Mouse (Mus musculus) spleen, postnatal 14 days (tissue): ENCODE data around the gene Mast4.

ENCODE experiments used
- DNase-seq, 2 experiments: peaks; one replicate each; pipeline ENCODE4 v3.0.0; 2021 to 2022; ENCODE audit warnings: low spot score in 2 of 2

The Mast4 gene

DNA sequence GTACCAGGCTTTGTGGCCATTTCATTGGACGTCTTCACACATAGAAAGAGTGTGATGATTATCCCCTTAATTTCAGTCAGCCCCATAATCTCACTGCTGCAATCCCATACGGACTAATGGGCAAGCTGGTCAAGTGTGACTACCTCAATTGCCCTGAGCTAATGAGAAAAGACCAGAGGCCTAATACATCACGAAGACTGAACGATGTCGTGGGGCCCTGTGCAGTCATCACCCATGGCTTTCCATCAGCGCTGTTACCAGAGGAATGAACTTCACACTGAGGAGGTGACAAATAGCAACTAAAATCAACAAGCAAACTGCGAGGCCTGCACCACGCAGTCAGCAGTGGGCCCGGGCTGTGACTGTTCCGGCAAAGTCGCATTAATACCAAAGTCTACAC lies 344.7 kb downstream of the Mast4 start:
- DNase-seq, result no peak

DNA sequence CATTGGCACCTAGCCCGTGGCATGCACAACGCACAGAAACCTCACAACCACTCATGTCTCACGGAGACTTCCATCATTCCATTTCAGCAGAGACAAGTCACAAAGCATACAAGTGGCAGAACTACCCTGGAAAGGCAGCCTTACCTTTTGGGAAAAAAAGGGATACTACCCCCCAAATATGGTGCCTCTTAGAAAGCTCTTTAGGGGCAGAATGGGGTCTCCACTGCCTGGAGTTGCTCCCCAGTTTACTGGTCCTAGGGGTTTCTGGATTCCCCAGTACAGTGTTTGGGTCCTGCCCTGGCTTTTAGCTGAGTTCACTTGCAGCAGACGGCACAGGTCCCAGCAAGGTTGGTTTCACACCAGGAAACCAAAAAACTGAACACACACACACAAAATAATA lies 345.3 kb downstream of the Mast4 start:
- no peak for DNase-seq

DNA sequence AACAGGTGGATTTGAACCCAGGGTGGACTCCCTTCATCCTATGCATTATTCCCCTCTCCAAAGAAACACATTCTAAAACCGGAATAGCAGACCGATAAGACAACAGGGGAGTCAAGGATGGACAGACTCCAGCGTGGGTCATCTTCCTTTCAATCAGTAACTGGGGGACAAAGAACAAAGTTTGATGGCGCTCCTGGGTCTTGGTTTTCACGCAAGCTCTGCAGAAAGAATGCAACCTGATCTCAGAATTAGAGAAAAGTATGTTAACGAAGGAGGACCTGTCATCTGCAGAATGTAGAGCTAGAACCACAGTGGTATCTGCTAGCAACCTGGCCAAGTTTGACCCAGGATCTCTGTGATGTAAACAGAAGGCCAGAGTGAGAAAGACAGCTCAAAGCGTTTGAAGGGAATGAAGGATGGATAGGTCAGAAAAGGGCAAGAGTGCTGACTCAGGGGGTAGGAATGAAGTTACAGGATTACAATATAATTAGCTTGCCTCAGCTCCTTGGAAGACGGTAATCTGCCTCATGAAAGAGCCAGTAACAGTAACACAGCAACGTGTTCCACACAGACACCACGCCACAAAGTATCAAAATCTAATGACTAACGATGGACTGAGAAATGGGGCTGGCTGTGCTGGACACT lies 345.9 kb downstream of the Mast4 start:
- no peak for DNase-seq

DNA sequence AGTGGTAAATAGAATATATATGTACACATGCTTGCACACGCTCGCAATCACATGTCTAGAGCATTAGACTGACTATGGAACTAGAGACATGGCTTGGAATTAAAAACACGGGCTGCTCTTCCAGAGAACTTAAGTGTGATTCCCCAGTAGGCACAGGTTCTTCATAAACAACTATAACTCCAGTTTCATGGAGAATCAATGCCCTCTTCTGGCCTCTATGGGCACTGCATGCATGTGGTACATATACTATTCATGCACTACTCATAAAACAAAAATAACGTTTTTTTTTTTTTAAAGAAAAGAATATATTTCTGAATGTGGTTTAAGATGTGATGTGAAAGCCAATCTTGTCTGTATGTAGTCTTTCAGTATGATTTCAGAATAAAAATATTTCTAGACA lies 349.7 kb downstream of the Mast4 start:
- no peak for DNase-seq

DNA sequence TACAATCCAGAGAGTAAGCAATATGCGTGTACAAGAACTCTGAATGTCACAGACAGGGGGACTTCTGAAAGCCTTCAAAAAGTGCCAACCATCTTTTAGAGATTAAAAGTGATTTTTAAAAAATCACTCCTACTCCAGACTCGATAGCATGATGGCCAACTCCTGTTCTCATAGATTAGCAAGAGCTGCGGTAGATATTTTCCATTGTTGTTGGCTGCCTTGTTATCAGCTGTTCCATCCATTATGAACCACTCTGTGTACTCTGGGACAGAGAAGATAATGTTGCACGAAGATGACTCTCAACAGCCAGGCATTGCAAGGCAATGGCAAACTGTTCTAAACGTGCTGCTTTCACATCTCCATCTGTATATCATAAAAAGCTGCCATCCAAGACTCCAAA lies 360.4 kb downstream of the Mast4 start:
- DNase-seq, result no peak

DNA sequence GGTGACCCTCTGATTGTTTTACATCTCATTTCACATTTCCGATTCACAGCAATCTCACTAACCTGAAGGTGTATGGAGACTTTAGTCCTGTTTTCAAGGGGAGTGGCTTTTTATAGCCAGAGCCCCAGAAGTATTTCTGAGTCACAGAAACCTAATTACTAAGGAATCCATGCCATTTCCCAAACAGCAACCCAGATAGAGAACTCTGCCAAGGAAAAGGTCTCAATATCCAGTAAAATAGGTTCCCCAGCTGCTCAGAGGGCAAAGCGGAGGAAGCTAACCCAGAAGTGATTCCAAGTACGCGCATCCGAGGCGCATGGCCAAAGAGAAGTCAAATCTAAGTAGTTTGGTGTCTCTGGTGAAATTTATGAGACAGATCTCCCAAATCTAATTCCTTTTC lies 370.8 kb downstream of the Mast4 start:
- no peak for DNase-seq

DNA sequence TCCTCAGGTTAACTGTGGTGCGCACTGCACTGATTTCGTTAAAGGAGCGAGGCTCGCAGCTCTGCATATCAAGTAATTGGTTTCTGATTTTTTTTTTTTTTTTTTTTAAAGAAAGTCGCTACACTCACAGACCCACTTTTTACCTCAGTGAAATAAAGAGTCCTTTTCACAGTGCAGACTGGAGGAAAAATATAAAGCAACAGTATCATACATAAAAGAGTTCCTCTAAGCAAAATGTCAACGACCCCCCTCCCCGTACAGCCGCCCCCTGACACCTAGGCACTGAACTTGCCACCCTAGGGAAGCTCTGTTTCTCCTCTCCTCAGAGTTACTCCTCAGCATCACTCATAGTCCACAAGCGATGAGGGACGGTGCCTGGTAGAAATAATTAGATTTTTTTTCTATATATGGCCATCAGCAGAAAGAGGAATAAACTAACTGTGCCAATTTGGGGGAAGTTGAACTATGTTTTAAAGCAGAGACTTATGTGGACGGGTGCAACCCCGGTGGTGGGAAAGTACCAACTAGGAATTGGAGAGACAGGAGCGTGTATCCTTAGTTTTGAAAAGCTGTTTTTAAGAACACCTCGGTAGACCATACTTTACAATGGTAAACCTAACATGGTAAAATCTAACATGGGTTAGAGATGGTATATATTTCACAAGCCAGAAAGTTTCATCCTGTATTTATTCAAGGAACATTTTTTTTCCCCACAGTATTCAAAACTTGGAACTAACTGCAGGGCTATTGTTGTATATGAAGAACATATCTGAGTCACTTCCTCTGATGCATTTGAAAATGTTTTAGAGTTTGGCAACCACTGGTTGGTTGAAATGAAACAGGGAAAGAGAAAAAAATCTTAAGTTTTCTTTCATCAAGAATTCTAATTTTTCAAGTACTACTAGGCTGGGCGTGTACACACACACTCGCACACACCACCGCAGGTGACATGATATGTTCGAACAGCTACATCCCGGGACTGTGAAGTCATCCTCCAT lies 375.7 kb downstream of the Mast4 start:
- no peak for DNase-seq

DNA sequence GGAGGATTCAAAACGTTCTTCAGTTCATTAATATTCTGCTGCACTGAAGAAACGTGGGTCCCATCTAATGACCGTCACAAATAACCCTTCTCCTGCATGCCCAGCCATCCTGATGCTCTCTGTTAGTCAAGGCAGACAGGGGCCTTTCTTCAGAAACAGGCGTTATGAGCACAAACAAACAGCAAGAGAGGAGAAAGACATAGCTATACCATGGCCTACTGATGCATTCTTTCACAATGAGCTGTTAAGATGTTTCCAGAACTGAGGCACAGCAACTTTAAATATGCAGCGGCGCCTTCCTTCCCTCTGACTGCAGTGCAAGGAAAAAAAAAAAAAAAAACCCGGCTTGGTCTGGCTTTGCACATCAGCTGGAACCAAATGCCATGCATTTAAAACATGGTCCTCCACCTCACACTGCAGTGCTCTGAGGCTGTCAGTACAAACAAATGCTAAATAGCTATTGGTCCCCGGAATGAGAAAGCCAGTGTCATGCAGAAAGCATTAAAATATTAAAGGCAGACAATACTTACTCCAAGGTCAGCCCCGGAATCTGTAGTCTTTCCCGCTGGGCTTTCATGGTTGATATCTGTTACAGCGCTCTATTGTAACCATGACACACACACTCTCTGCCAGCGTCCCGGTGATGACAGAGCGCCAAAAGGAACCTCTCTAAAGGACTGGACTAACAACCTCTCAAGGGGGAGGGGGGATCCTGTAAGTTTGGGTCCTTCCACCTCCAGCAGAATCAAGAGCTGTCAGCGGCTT lies 376.6 kb downstream of the Mast4 start:
- DNase-seq, result no peak

DNA sequence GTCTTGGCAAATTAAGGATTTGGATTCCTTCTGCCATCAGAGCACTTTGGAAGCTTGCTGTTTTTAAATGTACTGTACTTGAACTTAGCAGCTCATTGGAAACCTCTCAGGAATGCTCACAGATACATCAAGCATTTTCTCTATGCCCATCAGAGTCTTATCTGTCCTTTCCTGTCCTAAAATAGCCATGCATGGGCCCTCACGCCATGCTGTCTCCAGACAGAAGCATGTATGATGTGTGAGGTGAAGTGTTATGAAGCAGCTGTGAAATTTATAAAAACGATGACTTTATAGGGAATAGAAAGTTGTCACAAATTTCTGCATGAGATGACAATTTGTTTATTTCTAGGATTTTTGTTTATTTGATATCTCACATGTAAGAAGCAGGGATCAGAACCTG lies 378.8 kb downstream of the Mast4 start:
- no peak for DNase-seq

DNA sequence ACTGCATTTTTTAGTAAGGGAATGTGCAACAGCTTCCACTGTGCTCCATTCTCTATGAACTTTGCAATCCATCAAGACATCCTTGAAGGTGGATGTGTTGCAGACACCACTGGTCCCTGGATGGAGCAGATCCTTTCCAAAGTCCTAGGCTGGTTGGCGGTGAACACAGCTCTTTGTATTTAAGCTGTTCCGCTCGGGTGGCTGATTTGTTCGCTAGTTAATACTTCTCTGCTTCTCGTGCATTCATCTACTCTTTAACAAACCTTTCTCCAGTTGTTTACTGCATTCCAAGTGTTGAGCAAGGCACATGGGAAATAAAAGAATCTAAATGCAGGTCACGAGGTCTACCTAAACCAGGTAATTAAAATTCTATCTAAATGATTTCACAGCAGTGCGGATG lies 384.5 kb downstream of the Mast4 start:
- no peak for DNase-seq

DNA sequence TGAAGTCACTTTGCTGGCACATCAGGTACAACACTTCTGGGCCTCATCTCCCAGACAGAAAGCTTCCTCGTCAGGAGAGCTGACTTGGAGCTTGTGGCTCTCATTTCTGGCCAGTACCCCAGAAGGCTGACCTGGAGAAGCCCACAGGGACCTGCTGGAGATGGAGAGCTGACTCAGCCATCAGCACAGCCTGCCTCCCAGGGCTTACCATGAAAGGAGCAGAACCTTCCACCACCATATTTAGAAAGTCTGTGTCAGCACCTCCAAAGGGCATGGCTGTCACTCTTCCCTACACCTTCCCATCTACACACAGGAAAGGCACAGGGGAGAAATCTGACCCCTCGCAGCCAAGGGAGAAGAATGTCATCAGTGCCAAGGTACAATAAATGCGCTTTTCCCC lies 385.3 kb downstream of the Mast4 start:
- DNase-seq, result no peak

DNA sequence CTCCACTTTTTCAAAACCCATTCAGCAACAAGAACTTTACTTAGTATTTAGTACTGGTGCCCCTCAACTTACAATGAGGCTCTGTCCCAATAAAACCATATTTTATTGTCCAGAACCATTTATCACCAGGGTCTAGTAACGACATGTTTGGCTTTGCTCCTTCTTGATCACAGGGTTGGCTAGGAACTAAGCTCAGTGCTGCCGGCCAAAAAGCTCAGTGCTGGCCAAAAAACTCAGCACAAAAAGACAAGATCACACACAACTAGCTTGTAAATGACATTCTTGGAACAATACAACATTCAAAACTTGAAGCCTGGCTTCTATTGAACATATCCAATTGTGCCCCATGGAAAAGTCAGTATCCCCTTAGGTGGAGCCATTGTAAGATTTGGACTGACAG lies 386.8 kb downstream of the Mast4 start:
- DNase-seq, result no peak

DNA sequence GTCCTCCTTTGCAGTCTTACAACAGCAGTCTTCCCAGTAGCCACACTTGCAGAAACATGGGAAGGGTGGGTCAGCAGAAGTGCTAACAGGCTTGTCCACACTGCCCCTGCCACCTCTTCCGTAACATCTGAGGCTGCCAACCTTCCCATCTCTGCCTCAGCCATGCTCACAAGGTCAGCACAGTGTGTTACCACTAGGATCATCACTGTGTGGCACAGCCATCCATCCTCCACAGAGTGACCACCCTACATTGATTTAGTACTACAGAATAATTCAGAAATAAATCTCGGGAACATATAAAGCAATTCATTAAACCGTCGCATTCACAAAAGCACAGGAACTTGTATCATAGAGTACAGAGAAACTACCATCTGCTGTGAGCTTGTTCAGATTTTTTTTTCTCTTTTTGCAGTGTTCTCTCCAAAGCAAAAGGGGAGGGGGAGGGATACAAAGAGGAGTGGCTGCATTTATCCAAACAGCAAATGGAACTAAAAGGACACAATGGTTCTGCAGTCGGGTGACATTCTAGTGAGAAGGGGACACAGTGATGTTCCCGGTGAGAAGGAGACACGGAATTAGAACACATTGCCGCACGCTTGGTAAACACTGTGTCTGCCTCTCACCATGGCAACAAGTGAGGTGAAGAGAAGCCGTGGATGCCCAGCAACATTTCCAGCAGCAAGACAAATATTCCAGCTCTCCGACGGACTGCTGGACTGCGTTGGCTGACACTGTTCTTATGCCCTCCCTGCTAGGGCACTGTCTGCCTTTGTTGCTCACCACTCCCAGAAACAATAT lies 388.1 kb downstream of the Mast4 start:
- no peak for DNase-seq

DNA sequence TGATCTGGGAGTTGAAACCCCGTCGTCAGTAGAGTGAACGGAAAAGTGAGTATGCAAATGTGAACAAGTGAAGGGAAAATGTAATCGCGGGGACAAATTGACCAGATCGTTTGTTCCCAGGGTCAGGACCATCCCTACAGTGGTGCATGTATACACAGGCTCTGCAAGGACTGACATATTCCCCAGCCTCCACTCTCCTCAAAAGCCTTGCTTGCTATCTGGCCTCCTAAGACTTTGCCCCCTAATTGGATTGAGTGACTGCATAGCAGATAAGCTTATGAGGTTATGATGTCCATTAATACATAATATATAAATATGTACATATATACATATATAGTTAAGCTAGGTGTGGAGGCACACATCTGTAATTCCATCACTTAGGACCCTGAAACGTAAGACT lies 388.8 kb downstream of the Mast4 start:
- no peak for DNase-seq

DNA sequence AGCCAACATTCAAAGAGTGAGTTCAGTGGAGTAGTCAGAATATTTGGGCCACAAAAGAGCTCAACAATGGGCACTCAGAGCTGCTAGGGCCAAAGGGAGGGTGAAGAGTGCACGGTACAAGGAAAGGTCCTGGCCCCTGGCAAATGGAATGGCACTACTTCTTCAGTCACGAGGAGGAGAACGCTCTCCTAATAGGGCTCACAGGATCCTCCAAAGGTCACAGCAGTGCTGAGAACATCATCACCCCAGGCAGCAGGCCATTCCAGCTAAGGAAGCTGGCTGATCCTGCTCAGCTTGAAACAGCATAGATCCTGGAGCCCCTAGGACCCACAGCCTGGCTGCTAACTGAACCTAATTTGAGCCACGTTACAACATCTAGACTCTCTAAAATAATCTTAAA lies 389.8 kb downstream of the Mast4 start:
- no peak for DNase-seq

DNA sequence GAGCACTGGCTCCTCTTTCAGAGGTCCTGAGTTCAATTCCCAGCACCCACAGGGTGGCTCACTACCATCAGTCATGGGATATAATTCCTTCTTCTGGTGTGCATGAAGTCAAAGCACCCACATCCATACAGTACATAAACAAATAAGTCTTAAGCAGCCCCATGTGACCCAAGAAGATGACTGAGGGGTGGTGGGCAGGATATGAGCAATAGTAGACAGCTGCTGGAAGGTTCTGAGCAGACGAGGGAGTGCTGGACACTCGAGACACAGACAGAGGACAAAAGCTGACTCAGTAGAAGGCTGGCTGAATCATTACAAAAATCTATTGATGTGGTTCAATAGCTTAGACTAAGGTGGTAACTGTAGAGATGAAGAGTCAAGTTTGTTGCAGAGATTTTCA lies 391.7 kb downstream of the Mast4 start:
- DNase-seq, result no peak

DNA sequence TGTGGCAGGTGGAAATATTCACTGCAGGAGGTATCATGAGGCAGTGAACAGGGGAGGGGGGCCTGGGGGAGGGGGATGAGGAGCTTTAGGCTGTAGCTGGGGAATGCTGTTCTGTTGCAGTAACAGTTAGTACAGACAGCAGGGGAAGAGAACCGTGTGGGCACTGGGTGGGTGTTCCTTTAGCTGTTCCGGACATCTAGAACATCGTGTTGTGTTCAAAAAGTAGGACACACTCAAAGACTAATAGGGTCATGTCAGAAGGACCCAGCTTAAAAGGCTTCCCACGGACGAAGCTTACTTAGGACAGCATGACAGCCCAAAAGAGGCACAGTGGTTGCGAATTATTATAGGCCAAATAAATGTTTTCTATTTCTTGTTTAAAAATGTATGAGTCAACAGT lies 393.8 kb downstream of the Mast4 start:
- no peak for DNase-seq

DNA sequence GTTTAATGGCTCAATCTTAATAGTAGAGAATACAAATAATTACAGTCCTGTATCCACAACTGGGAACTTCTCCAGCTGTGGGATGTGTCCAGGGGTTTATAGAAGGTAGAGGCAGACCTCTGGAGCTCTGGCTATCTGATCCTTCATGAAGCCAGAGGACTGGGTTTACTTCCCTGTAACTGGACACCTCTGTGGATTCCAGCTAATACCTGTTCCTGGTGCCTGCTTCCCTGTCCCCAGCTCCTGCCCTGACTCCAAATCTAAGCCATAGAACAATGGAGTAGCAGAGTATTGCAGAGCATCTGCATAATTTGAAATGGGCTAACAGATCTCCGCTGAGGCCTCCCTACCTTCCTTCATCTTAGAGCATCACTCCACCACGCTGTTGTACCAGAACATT lies 398.1 kb downstream of the Mast4 start:
- no peak for DNase-seq

DNA sequence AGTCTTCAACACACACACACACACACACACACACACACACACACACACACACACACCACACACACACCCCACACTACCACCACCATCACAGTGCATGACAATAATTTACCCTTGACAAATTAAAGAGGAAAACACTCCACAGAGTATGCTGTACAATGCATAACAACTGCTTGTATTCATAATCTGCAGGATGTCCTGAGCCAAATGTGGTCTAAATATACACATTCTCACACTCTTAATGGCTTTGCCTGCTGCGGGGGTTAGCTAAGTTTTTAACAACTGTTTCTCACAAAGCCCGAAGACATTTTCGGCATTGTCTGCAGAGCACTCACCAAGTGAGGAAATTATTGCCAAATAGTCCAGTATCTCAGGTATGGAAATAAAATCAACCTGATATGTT lies 398.5 kb downstream of the Mast4 start:
- no peak for DNase-seq

DNA sequence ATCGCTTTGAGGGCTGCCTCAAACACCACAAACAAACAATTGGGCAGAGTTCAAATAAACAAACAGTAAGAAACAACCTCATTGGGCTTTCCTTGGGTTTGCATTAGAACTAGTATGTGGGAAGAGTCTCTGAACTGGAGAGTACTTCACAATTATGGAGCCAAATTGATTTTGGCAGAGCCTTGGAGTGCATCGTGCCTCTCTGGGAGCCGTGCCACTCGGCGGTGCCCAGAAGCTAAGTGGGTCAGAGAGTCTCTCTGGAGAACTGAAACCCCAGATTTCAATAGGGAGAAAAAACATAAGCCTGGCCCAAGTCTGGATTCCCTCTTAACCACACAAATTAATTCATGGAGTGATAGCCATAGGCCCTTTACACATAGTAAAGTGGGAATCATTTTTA lies 400.6 kb downstream of the Mast4 start:
- no peak for DNase-seq

DNA sequence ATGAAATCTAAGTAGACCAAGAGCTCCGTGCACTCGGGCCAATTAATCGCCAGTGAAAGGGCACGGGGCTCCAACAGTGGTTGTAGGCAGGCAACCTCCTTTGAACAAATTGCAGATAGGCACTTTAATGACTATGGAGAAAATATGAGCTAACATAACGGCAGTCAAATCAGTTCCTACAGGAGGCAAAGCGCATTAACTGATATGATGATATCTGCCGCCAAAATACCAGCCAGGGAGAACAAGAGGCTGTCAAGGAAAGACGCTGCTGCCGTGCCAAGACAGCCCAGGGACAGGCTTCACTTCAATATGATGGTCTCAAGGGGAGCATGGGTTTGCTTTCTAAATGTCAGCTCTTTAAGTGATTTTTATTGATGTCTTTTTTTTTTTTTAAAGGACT lies 401.9 kb downstream of the Mast4 start:
- DNase-seq, result no peak

DNA sequence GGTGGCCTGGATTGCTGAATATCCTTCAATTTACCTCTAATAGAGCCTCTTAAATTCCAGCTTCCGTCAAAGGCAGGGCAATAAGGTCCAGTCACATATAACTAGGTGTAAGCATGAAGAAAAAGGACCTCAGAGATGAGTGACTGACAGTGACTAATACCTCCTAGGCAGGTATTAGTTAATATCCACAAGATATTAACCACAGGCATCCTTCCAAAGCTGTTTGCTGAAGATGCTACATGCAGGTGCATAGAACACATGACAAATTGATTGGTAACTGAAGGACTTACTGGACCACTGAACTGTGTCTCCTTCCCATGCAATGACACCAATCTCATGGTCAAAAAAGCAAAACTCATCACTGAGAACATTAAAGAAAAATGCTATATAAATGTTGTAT lies 402.3 kb downstream of the Mast4 start:
- no peak for DNase-seq
